Mouse (Mus musculus) myocyte (in vitro differentiated cells): ENCODE results near the gene Cfap61. TPM values are rescaled to one million over a fixed set of nuclear protein-coding genes. Genes with fewer than 3 reads are reported as not detected.

Source experiments
- H3K27me3 ChIP-seq: one replicate; pipeline ENCODE4 v1.6.1; 2011; ENCODE audit not compliant: control insufficient read depth, insufficient read depth, insufficient read length
- H3K36me3 ChIP-seq: one replicate; pipeline ENCODE4 v1.6.1; 2011; ENCODE audit not compliant: control insufficient read depth, insufficient read depth
- H3K4me2 ChIP-seq: one replicate; pipeline ENCODE4 v1.6.1; 2011; ENCODE audit warnings: low read depth, control low read depth
- H3K4me3 ChIP-seq: one replicate; pipeline ENCODE4 v1.5.1; 2011; ENCODE audit warnings: mild to moderate bottlenecking, control low read depth, moderate library complexity
- H3K79me2 ChIP-seq: one replicate; pipeline ENCODE4 v1.6.1; 2011; ENCODE audit not compliant: control insufficient read depth, insufficient read depth
- H3ac ChIP-seq: one replicate; pipeline ENCODE4 v1.6.1; 2011; ENCODE audit not compliant: control insufficient read depth, insufficient read length
- CEBPB ChIP-seq: IDR thresholded peaks from 2 replicates; pipeline ENCODE4 v1.6.1; 2011; ENCODE audit warnings: mild to moderate bottlenecking, moderate library complexity; ENCODE audit not compliant: poor library complexity, insufficient read depth, severe bottlenecking
- E2F4 ChIP-seq: IDR thresholded peaks from one replicate; pipeline ENCODE4 v1.6.1; 2011; ENCODE audit warnings: mild to moderate bottlenecking, control low read depth, moderate library complexity; ENCODE audit not compliant: insufficient read depth
- MAX ChIP-seq: IDR thresholded peaks from one replicate; pipeline ENCODE4 v1.6.1; 2011; ENCODE audit warnings: low read depth, mild to moderate bottlenecking, control low read depth
- MYOD1 ChIP-seq, 3 experiments: IDR thresholded peaks; one replicate each; pipeline ENCODE4 v1.6.1; 2011; ENCODE audit warnings: control low read depth in 2 of 3, low read depth in 2 of 3, mild to moderate bottlenecking in 2 of 3, moderate library complexity in 1 of 3; ENCODE audit not compliant: insufficient read length in 2 of 3, control insufficient read depth in 1 of 3
- MYOG ChIP-seq, 3 experiments: IDR thresholded peaks; one replicate each; pipeline ENCODE4 v1.6.1; 2011; ENCODE audit warnings: control low read depth in 2 of 3, low read depth in 2 of 3, mild to moderate bottlenecking in 2 of 3; ENCODE audit not compliant: insufficient read length in 2 of 3, control insufficient read depth in 1 of 3, insufficient read depth in 1 of 3
- POLR2A ChIP-seq: IDR thresholded peaks from one replicate; pipeline ENCODE4 v1.6.1; 2011; ENCODE audit warnings: low read depth, mild to moderate bottlenecking, control low read depth, moderate library complexity; ENCODE audit not compliant: insufficient read length
- POLR2AphosphoS2 ChIP-seq: IDR thresholded peaks from one replicate; pipeline ENCODE4 v1.6.1; 2011; ENCODE audit warnings: low read depth, control low read depth; ENCODE audit not compliant: insufficient read length
- REST ChIP-seq: IDR thresholded peaks from one replicate; pipeline ENCODE4 v1.6.1; 2011; ENCODE audit warnings: mild to moderate bottlenecking, control low read depth, moderate library complexity; ENCODE audit not compliant: insufficient read depth, insufficient read length
- SRF ChIP-seq: IDR thresholded peaks from one replicate; pipeline ENCODE4 v1.6.1; 2011; ENCODE audit warnings: low read depth; ENCODE audit not compliant: control insufficient read depth, insufficient read length
- TCF12 ChIP-seq: IDR thresholded peaks from one replicate; pipeline ENCODE4 v1.6.1; 2011; ENCODE audit warnings: mild to moderate bottlenecking, control low read depth; ENCODE audit not compliant: poor library complexity, insufficient read depth, severe bottlenecking
- TCF3 ChIP-seq: IDR thresholded peaks from one replicate; pipeline ENCODE4 v1.6.1; 2011; ENCODE audit warnings: low read depth, control low read depth; ENCODE audit not compliant: insufficient read length
- USF1 ChIP-seq: IDR thresholded peaks from one replicate; pipeline ENCODE4 v1.6.1; 2011; ENCODE audit warnings: low read depth, mild to moderate bottlenecking, control low read depth, moderate library complexity
- polyA plus RNA-seq: library from polyadenylated mRNA; unstranded; fragments of >200 nt; fragmentation: generic; extraction: Trizol; gene quantifications from one replicate; pipeline ENCODE4 v1.2.1, GENCODE M21; 2012; ENCODE audit warnings: missing spikeins

Gene Cfap61
- polyA plus RNA-seq, 1 experiment, result 0.06 TPM

GRCm38 (mm10) chr2:146231485-146231884 lies 296.9 kb downstream of the Cfap61 start:
- H3ac ChIP-seq, result no peak overlapping the region
- H3K4me2 ChIP-seq, result no peak overlapping the region
- no peak overlapping the region for H3K4me3 ChIP-seq
- H3K79me2 ChIP-seq, result no peaks in the 10 kb centered on the region
- TF ChIP-seq E2F4, result no peak
- no peak for TF ChIP-seq TCF12
- TF ChIP-seq USF1, result no peak
- no peak for TF ChIP-seq MYOG (IDR thresholded peaks at IDR 0.05; ENCODE audit: control insufficient read depth in 1 of 3, insufficient read depth in 1 of 3, insufficient read length in 2 of 3, low read depth in 2 of 3)
- no peak for TF ChIP-seq CEBPB
- no peak for TF ChIP-seq POLR2AphosphoS2
- TF ChIP-seq MAX, result no peak
- no peaks in the 10 kb centered on the region for H3K27me3 ChIP-seq
- no peaks in the 10 kb centered on the region for H3K36me3 ChIP-seq

GRCm38 (mm10) chr2:146239196-146239747 lies 304.7 kb downstream of the Cfap61 start:
- TF ChIP-seq POLR2AphosphoS2 (no peak), SRF (no peak), MYOD1 (IDR thresholded peaks at IDR 0.05; ENCODE audit: control insufficient read depth in 1 of 3, insufficient read length in 2 of 3, low read depth in 2 of 3) (no peak), MYOG (IDR thresholded peaks at IDR 0.05; ENCODE audit: control insufficient read depth in 1 of 3, insufficient read depth in 1 of 3, insufficient read length in 2 of 3, low read depth in 2 of 3) (no peak), POLR2A (no peak), E2F4 (no peak), CEBPB (no peak), TCF3 (no peak), USF1 (no peak), TCF12 (no peak), REST (no peak), MAX (no peak)
- H3K36me3 ChIP-seq, result no peaks in the 10 kb centered on the region
- no peak overlapping the region for H3K4me3 ChIP-seq
- no peaks in the 10 kb centered on the region for H3K79me2 ChIP-seq
- H3K27me3 ChIP-seq, result no peaks in the 10 kb centered on the region
- H3K4me2 ChIP-seq, result no peak overlapping the region
- H3ac ChIP-seq, result no peak overlapping the region

GRCm38 (mm10) chr2:146244049-146244448 lies 309.5 kb downstream of the Cfap61 start:
- Histone ChIP-seq H3K36me3 (no peaks in the 10 kb centered on the region), H3ac (no peak overlapping the region), H3K79me2 (no peaks in the 10 kb centered on the region), H3K4me2 (no peak overlapping the region), H3K4me3 (no peak overlapping the region), H3K27me3 (no peaks in the 10 kb centered on the region)
- TF ChIP-seq CEBPB (no peak), MYOG (IDR thresholded peaks at IDR 0.05; ENCODE audit: control insufficient read depth in 1 of 3, insufficient read depth in 1 of 3, insufficient read length in 2 of 3, low read depth in 2 of 3) (no peak), POLR2A (no peak), SRF (no peak), USF1 (no peak), TCF12 (no peak), REST (no peak), POLR2AphosphoS2 (no peak), E2F4 (no peak), TCF3 (no peak), MAX (no peak), MYOD1 (IDR thresholded peaks at IDR 0.05; ENCODE audit: control insufficient read depth in 1 of 3, insufficient read length in 2 of 3, low read depth in 2 of 3) (no peak)

GRCm38 (mm10) chr2:146245401-146245800 lies 310.8 kb downstream of the Cfap61 start:
- H3K27me3 ChIP-seq, result no peaks in the 10 kb centered on the region
- no peak overlapping the region for H3ac ChIP-seq
- no peak overlapping the region for H3K4me3 ChIP-seq
- TF ChIP-seq POLR2A, result no peak
- no peak for TF ChIP-seq CEBPB
- no peak for TF ChIP-seq SRF
- TF ChIP-seq REST, result no peak
- TF ChIP-seq POLR2AphosphoS2, result no peak
- no peak for TF ChIP-seq MAX
- no peak for TF ChIP-seq E2F4
- TF ChIP-seq TCF12, result no peak
- no peak for TF ChIP-seq MYOD1 (IDR thresholded peaks at IDR 0.05; ENCODE audit: control insufficient read depth in 1 of 3, insufficient read length in 2 of 3, low read depth in 2 of 3)
- no peak for TF ChIP-seq TCF3
- TF ChIP-seq USF1, result no peak
- TF ChIP-seq MYOG (IDR thresholded peaks at IDR 0.05; ENCODE audit: control insufficient read depth in 1 of 3, insufficient read depth in 1 of 3, insufficient read length in 2 of 3, low read depth in 2 of 3), result no peak
- H3K79me2 ChIP-seq, result no peaks in the 10 kb centered on the region
- H3K36me3 ChIP-seq, result no peaks in the 10 kb centered on the region
- H3K4me2 ChIP-seq, result no peak overlapping the region
